Mouse (Mus musculus) layer of hippocampus, postnatal 25 days (tissue): ENCODE measurements around the gene Selenov. TPM values are rescaled to one million over a fixed set of nuclear protein-coding genes. Genes with fewer than 3 reads are reported as not detected.
"Not testable (repeated sequence)": the region's sequence is repeated elsewhere in the genome, so short reads cannot be mapped to it uniquely, and the experiment has no call there.

Source experiments
- DNase-seq, 2 experiments: peaks; one replicate each; pipeline ENCODE4 v3.0.0; 2022; ENCODE audit warnings: mixed read lengths in 2 of 2, low spot score in 1 of 2; ENCODE audit errors: extremely low spot score in 1 of 2
- total RNA-seq, 2 experiments: library from RNA; stranded (reverse); gene quantifications; 2 replicates each; pipeline ENCODE4 v1.2.3; 2021

Gene Selenov
- total RNA-seq, 2 experiments from 2014 or later = 0.27 to 0.38 TPM

DNA sequence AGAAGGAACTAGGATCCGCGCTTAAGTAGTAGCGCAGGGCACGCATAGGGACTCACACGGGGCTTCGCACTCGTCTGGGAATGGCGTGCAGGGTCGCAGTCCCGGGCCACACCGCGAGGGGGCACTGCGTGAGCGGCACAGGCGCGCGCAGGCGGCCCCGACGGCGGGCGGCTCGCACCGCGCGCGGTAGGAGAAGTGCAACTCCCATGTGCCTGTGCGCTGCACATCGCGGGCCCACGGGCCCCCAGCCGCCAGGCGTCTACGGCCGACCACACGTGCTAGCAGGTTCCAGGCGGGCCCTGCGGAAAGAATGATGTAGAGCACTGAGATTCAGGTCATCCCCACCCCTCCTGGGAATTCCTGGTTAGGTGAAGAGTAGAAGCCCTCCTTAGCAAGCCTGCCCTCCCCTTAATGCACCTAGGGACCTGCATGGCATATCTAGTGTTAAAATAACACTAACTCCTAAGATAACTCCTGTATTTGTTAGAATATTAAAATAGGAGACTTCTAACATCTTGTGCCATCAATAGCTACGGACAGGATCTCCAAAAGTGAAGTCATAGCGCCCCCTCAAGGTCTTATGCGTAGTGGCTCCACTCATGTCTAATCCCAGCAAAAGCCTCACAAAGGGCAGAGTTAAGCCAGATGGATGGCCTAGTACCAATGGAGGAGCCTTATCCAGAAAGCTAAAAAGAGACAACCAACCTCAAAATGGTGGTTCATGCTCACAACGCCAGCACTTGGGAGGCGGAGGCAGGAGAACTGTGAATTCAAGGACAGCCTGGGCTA is 8.0 kb upstream of the Selenov start:
- DNase-seq = peak in 1 of 2 experiments; percentile 48

DNA sequence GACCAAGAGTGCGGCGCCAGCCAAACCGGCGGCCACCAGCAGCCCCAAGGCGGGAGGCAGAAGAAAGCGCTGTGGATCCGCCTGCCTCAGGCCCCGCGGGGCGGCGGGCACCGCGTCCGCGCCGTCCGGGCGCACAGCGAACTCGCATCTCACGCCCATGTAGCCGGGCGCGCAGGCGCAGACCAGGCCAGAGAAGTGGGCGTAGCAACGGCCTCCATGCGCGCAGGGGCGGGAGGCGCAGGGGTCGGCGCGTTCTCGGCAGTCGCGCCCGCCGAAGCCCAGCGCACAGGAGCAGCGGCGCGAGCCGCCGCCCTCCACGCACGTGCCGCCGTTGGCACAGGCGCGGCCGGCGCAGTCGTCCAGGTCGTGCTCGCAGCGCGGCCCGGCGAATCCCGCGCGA is 3.5 kb upstream of the Selenov start:
- peak; percentile 60 to 61 for DNase-seq

DNA sequence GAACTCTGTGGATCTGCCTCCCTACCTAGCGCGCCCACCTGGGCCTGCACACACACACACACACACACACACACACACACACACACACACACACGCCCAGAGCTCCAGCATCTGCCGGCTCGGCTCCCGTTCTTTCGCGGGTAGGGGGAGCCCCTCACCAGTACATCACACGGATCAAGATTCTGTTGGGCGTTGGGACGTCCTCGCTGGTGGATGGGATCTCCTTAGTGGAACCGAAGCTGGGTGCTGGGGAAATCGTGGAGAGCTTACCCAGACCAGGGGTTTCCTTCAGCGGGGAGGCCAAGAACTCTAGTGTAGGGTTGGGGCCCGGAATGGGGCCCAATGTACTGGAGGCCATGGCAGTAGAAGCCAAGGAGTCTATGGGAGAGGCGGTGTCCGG is 821 bp downstream of the Selenov start:
- no peak for DNase-seq

DNA sequence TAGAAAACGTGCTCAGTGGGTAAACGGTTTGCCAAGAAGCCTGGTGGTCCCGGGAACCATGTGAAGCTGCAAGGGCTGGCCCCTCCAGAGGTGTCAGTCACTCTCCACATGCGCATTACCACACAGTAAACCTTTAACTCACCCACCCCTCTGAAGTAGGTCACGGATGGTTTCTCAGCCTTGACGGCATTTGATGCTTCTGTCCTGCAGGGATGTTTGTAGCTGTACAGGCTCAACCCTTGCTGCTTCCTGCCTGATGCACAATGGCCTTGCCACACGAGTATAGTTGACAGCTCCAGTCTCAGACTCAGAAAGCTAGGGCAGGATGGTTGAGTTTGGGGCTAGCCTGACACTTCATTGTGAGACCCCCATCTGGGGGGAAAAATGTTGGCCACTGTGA is 10.4 kb downstream of the Selenov start:
- no peak for DNase-seq

DNA sequence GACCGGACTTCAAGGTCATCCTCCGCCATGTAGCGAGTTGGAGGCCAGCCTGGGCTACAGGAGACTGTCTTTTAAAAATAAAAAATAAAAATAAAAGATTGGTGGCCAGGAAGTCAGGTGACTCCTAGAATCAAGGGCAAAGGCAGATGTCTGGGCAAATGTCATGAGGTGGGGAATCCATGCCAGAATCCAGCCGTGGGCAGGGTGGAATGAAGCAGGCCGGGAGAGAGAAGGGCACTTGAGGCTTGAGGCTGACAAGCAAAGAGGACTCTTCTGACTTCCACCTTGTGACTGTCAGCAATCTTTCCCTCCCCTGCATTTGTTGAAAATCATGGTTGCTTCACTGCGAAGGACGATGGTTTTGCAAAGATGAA is 12.7 kb downstream of the Selenov start:
- no peak for DNase-seq

DNA sequence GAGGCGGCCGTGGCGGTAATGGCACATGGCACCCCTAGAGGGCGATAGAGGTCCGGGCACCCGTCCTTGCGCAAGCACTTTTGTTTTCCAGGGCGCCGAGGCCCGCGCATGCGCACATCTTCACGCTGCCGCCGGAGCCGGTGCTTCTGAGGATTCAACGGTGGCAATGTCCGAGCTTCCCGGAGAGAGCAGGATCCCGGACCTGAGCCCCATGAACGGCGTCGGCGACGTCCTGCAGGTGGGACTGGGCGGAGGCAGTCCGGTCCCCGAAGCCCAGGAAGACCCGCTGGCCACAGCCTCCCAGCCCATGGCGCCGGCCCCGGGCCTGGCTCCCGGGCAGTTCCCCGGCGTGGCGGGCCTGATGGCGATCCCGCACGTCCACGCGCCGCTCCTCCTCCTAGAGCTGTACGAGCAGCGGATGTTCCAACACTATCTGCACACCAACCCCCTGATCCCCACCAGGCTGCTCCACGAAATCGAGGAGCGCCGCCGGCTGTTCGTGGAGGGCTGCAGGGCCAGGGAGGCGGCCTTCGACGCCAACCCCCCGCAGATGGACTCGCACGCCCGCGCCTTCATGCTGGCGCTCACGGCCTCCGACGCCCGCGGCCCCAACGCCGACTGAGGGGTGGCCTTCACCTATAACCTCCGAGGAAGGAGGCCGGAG is 13.2 kb downstream of the Selenov start, which contains the start of gene Eid2b:
Eid2b (plus strand) TSS at position 125 of the 664 bp plus-strand sequence.
- peak; percentile 99 for DNase-seq

DNA sequence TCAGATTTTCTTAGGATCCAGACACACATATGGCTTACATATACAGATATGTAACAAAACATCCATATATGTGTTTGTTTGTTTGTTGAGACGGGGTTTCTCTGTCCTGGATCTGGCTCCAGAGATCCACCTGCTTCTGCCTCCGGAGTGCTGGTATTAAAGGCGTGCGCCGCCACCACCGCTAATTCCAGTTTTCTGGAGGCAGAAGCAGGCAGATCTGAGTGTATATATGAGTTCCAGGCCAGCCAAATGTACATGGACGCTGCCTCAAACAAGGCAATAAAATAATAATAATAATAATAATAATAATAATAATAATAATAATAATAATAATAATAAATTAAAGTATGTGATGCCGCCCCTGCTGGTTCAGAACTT is 13.8 kb downstream of the Selenov start:
- no peak for DNase-seq

DNA sequence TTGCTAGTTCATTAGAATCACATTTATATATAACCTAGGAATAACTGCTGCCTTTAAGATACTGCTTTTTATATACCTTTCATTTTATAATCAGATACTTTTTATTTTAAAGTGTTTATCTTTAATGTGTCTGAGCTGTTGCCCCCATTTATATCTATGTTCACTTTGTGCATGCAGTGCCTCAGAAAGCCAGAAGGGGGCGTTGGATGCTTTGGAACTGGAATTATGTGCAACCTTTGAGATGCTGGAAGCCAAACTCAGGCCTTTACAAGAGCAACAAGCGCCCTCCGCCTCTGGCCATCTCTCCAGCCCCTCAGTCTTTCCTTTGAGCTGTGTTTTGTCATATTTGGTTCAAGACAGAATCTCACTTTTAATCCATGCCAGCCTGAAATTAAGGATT is 19.2 kb downstream of the Selenov start:
- no peak for DNase-seq

DNA sequence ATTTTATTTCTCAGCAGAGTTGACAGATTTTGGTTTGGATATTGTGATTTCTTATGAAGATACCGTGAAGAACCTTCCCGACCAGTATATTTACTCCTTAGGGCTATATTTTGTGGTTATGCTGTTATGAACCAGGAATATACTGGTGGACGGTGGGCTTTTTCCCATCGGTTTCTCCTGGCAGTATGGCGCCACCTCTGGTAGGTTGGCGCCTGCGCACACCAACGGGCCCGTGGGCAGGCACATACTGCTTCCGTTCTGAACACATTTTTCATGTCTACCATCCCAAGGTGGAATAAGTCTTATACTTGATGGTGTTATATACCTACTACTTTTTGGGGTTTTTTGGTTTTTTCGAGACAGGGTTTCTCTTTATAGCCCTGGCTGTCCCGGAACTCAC is 21.6 kb downstream of the Selenov start:
- DNase-seq = no peak

DNA sequence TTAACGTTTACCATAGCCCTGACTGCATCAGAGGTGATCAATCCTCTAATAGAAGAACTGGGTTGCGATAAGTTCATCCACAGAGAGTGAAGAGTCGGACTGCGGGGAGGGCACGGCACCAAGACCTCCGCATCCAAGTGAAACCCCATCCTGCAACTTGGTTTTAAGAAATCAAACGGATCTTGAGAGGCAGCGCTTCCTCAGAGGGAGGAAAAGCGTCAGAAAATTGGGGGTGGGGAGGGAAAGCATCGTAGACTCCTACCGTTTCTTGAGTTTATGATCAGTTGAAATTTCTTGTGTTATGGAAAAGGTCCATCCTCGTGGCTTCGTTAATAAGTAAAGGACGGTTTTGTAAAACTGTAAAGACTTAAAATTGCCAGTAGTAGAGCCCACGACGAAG is 22.4 kb downstream of the Selenov start:
- no peak for DNase-seq

DNA sequence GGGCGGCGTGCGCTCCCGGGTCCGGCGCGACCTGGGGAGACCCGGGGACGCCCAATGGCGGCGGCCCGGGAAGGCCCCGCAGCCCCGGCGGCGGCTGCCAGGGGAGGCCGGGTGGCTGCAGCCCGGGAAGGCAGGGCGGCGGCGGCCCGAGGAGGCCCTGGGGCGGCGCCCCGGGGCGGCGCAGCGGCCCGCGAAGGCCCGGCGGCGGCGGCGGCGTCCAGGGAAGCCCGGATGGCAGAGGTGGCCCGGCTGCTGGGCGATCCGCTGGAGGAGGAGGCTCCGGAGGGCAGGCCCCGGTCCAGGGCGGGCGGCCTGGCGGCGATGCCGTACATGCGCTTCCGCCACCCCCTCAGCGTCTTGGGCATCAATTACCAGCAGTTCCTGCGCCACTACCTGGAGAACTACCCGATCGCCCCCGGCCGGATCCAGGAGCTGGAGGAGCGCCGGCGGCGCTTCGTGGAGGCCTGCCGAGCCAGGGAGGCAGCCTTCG is 22.9 kb downstream of the Selenov start:
- peak; percentile 27 to 58 for DNase-seq

DNA sequence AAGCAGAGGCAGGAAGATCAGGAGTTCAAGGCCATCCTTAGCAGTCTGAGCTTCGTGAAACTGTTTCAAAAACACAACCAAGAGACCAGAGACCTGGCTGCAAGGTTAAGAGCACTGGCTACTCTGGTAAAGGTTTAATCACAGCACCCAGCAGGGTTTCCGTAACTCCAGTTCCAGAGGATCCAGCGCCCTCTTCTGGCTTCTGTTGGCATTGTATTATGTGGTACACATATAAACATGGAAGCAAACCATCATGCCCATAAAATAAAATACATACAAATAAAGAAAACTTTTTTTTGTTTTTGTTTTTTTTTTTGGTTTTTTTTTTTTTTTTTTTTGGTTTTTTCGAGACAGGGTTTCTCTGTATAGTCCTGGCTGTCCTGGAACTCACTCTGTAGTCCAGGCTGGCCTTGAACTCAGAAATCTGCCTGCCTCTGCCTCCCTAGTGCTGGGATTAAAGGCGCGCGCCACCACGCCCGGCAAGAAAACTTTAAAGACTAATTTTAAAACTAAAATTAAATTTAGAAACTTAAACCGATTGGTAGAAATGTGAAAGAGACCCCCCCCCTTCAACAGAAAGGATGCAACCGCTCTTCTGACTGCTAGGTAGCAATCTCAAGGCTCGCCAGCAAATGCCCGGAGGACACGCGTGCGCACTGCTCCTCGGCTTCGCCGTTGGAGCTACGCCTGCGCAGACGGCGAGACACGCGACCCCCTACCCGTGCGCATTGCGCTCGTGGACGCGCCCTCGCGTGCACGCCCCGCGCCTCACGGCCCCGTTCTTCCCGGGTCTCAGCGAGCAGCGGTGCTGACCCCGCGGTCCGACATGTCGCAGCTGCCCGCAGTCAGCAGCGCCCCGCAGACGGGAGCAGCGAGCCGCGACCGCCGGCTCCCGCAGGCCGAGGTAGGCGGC is 23.6 kb downstream of the Selenov start, which contains the start of gene Eid2:
Eid2 (plus strand) TSS at position 753 of the 913 bp plus-strand sequence.
- peak; percentile 87 for DNase-seq

DNA sequence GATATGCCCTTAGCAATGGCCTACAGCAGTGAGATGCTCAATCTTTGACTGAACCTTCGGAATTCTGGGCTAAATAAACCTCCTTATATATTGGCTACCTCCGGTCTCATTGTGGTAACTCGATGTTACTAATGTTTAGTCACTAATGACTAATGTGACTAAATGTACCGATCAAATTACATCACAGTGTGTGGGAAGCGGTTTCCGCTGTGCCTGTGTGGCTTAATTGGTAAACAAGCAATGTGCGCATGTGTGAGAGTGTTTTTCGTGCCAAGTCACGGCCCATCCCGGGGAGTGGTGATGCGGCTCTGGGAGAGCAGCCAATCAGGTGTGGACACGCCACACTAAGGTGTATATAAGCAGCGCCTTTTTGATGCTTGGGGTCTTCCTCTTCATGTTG is 25.6 kb downstream of the Selenov start:
- no peak for DNase-seq

DNA sequence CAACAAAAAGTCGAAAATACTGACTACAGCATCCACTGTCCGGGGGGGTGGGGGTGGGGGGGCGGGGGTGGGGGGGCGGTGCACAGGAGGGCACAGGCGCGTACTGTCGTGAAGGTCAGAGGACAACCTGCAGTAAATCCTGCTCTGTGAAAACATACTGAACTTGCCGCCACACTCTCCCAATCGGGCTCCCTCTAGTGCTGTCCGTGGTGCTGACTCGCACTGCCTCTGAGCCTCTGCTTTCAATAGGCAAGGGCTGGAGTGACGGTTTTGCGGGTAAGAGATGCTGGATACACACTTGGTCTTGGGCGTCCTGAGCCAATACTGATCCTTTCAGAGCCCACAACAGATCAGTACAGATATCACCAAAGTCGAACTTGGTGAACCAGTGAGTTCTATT is 27.2 kb downstream of the Selenov start:
- DNase-seq = peak in 1 of 2 experiments; percentile 64

DNA sequence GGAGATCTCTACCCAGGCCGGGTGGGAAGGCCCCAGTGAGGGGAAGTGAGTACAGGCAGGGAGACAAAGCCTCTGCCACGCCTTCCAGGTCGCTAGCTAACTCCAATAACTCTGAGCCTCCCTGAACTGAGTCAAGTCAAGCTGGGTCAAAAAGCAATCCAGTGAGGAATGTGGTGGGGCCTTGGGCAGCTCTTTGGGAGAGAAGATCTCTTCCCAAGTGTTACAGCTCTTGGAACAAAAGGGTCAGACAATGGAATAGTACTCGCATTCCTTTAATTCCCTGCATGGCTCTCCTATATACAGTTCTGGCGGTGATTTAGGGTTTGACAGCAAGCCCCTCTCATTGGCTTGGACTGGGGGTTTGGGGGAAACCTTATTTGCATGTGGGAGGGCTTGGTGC is 28.1 kb downstream of the Selenov start:
- no peak for DNase-seq

DNA sequence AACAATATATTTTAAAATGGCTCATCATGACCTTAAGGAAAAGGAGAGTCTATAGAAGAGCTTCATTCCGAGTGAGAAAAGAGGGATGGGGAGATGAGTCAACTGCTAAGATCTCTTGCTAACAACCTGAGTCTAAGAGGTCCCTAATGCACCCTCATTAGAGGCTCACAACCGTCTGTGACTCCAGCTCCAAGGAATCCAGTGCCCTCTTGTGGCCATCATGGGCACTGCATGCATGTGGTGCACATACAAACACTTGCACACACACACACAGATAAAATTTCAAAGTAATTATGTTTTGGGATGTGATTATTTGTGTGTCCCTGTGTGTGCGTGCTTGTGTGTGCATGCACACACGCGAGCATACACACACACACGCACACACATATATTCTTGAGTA is 35.5 kb downstream of the Selenov start:
- no peak for DNase-seq

DNA sequence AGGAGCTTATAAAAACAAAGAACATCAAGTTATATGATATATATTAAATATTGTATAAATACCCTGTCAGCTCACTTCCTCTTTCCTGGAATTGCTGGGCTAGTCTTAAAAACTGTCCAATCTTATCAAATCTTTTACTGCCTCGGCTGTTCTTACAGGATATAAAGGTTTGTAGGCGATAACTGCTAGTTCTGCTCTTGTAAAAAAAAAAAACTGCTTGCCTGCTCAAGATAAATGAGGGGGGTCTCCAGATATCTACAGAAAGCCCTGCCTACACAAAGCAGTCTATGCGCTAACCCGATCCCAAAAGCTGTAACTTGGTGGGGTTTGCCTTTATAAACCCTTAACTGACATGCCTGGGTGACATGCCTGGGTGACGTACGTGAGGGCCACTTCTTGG is 36.4 kb downstream of the Selenov start:
- DNase-seq = no peak

DNA sequence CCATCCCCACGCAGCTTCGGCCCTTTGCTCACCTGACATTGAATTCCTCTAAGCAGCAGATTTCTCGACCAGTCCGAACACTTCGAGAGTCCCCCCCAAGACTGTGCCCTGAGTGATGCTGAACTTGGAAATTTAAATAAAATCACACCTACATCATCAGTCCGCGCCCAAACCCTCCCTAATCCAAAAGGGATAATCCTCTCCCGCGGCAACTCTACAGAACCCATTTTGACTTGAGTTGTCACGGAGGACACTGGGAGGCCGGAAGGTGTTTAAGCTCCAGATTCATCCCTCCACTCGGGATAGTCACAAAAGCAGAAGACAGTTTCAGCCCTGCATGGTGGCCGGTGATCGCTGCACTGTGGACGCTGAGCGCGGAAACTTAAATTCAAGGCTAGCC is 39.0 kb downstream of the Selenov start:
- no peak for DNase-seq

DNA sequence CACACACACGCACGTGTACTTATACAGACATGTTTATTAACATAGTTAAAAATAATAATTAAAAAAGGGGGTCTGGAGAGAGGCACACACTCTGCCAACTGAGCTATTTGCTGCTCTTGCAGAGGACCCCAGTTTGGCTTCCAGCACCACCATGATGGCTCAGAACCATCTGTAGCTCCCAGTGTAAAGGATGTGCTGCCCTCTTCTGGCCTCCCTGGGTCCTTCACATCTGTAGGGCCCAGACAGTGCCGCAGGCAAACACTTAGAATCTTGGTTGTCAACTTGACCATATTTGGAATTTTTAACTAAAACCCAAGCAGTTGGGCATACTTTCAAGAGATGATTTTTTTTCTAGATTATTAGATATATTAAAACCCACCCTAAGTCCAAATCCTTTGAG is 42.0 kb downstream of the Selenov start:
- no peak for DNase-seq

DNA sequence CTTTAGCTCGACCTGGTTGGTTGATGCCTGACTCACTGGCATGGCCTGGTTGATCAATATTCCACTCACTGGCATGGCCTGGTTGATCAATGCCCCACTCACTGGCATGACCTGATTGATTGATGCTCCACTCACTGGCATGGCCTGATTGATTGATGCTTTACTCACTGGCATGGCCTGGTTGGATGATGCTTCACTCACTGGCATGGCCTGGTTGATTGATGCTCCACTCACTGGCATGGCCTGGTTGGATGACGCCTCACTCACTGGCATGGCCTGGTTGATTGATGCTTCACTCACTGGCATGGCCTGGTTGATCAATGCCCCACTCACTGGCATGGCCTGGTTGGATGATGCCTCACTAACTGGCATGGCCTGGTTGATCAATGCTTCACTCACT is 47.0 kb downstream of the Selenov start:
- not testable (repeated sequence) for DNase-seq
